Mouse (Mus musculus): ENCODE data around the gene Casq1. TPM values are rescaled to one million over a fixed set of nuclear protein-coding genes. Genes with fewer than 3 reads are reported as not detected.

Casq1 gene
- polyA plus RNA-seq, 1 experiment from 2014 or later, result 225 TPM

DNA sequence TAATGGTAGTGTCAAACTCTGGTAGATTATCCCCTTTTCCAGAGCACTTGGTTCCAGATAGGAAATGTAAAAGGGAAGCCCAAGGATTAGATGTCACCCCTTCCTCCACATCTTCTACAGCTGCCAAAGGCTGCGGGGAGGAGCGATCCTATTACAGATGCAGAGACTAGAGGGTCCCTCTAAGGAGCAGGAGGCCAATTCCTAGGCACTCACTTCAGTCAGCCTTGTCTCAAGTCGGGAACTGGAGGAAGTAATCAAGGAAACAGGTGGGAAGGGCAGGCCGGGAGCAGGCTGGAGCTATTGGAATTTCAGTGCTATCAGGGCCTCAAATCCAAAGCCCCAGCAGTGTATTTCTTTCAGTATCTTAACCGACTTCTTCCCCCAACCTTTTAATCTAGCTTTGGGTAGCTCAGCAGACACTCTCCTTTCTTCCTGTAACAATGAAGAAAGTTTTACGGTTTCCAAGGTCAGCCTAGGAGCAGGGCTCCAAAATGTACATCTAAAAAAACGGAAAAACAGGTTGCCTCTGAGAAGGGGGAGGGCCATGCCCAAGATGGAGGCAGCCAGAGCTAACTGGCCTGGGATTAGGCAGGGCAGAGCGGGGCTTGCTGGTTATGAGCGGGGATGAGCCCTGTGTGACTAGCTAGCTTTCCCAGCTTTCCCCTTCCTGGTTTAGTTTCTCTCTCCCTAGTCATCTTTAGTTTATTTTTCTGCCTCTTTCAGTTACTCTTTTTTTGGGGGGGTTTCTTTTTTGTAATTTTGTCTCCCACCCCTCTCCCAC lies 15.4 kb downstream of the Casq1 start:
- no peak for DNase-seq (ENCODE audit: low spot score)
- H3K4me1 ChIP-seq, result peaks cover 67% of the 10 kb centered on the region
- peak overlapping the region; percentile 74 for H3K4me3 ChIP-seq
- H3K27ac ChIP-seq, result peak overlapping the region; percentile 92
- H3K9me3 ChIP-seq, result no peaks in the 10 kb centered on the region
- WGBS, result 23% methylated on average over 9 of the region's 9 CpGs
- no peaks in the 10 kb centered on the region for H3K27me3 ChIP-seq (ENCODE audit: insufficient read depth, poor library complexity, severe bottlenecking)
- H3K36me3 ChIP-seq, result peaks cover 23% of the 10 kb centered on the region

DNA sequence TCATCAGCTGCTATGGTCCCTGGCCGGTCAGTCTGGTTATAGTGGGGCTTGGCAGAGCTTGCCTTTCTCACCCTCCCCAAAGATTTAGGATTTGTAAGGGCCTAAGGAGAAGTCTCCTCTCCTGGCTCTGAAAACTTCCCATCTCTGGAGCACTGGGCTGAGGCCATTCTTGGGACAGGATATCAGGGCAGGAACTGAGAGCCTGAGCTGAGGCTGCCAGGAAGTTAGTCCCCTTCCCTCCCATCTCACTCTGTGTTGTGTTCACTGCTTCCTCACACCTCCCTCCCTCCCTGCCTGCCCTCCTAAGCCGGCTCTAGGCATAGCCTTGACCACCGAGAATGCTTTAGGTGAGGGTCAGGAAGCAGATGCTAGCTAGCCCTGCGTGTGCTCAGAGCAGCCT lies 16.1 kb downstream of the Casq1 start:
- Histone ChIP-seq H3K36me3 (peaks cover 28% of the 10 kb centered on the region), H3K27ac (peak overlapping the region; percentile 92), H3K4me1 (peaks cover 67% of the 10 kb centered on the region), H3K4me3 (peak overlapping the region; percentile 28; the same call in 1 of the 2 replicates), H3K9me3 (no peaks in the 10 kb centered on the region), H3K27me3 (ENCODE audit: insufficient read depth, poor library complexity, severe bottlenecking) (no peaks in the 10 kb centered on the region)
- WGBS, result 9% methylated on average over 4 of the region's 4 CpGs
- no peak for DNase-seq (ENCODE audit: low spot score)

DNA sequence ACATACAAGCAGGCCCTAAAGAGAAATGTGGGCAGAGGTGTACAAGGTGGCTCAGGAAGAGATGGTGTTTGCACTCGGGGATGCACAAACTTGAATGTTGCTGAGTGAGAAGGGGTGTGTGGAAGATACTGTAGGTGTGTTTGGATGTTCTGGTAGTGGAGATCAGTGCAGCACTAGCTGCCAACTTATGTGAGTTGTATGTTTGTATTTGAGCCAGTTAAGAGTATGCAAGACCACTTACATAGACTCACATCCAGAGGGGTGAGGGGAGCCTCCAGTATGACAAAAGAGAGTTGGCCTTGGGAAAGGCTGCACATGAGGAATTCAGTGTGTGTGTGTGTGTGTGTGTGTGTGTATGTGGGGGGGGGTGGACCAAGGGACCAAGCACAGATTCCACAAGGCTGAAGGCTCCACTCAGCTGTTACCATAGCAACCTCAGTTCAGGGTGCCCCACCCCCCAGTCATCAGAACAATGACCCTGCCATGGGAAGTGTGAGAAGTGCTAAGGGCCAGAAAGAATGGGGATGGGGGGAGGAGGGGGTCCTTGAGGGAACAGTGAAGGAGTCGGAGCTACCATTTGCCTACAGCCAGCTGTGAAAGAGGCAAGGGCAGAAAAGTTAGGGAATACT lies 16.7 kb downstream of the Casq1 start:
- Histone ChIP-seq H3K9me3 (no peaks in the 10 kb centered on the region), H3K4me3 (peak overlapping the region; percentile 28; the same call in 1 of the 2 replicates), H3K36me3 (peaks cover 34% of the 10 kb centered on the region), H3K27me3 (ENCODE audit: insufficient read depth, poor library complexity, severe bottlenecking) (no peaks in the 10 kb centered on the region), H3K27ac (peak overlapping the region; percentile 92), H3K4me1 (peaks cover 67% of the 10 kb centered on the region)
- 30% methylated on average over 2 of the region's 2 CpGs for WGBS
- DNase-seq (ENCODE audit: low spot score), result no peak

DNA sequence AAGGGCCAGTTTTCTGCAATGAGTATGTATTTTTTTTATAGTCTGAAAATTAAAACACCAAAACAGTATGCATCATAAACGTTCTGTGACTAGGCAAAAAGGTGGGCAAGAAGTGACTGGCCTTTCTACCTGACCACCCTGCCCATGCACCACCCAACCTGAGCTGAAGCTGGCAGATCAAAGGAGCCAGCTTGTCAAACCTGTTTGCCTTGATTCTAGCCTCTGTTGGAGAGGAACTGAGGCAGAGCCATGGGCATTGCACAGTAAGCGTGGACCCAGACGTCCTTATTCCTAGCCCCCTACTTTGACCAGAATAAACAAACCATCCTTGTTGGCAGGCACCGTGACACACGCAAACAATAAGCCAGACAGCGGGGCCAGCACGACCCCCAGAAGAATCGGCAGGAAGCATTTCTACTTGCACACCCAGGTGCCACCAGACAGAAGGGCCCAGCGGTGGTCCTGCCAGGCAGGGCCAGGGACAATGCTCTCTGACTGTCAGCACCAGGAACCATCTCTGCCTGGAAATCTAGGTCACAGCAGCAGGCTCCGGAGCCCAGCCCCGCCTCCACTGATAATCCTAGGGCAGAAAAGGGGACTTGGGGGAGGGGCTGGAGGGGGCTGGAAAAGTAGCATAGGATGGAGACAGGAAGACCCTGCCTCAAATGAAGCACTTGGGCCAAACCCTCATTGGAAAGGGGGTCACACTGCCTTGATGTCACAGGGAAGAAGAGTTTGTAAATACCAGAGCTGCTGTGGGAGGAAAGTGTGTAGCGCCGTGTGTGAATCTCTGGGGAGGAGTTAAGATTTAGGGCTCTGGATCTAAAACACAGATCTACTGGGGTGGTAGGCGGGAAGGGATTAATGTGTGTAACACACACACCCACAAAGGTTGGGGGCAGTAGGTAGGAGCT lies 17.4 kb downstream of the Casq1 start:
- Histone ChIP-seq H3K27me3 (ENCODE audit: insufficient read depth, poor library complexity, severe bottlenecking) (no peaks in the 10 kb centered on the region), H3K9me3 (no peaks in the 10 kb centered on the region), H3K4me3 (peak overlapping the region; percentile 22), H3K4me1 (peaks cover 63% of the 10 kb centered on the region), H3K36me3 (peaks cover 41% of the 10 kb centered on the region), H3K27ac (peak overlapping the region; percentile 92)
- no peak for DNase-seq (ENCODE audit: low spot score)
- WGBS, result 12% methylated on average over 14 of the region's 14 CpGs

DNA sequence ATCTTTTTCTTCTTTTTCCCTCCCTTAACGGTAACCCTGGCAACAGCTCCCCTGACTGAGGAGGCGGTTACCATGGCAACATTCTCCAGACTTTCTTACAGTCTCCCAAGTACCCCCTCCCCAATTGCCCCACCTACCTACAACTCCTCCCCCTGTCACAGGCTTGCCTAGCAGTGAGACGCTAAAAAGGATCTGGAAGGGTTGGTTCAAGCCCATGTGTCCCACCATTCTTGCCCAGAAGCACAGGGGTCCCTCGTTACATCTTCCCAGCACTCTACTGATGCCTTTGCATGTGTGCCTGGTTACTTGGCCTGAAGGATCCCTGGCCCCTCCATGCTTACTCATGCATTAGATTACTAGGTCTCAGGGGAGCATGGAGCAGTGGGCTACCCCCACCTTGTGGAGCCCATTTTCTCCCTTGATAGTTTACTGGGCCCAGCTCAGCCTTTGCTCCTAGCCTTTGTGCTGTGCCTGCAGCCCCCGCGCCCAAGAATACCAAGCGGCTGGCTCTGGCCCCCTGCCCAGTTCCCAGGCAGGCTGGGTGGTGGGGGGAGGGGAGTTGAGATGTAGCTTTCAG lies 18.7 kb downstream of the Casq1 start:
- Histone ChIP-seq H3K9me3 (no peaks in the 10 kb centered on the region), H3K4me1 (peaks cover 53% of the 10 kb centered on the region), H3K4me3 (no peak overlapping the region), H3K36me3 (peaks cover 54% of the 10 kb centered on the region), H3K27ac (peak overlapping the region; percentile 56; the same call in 1 of the 2 replicates), H3K27me3 (ENCODE audit: insufficient read depth, poor library complexity, severe bottlenecking) (no peaks in the 10 kb centered on the region)
- DNase-seq (ENCODE audit: low spot score), result peak; percentile 74
- 51% methylated on average over 7 of the region's 7 CpGs for WGBS

DNA sequence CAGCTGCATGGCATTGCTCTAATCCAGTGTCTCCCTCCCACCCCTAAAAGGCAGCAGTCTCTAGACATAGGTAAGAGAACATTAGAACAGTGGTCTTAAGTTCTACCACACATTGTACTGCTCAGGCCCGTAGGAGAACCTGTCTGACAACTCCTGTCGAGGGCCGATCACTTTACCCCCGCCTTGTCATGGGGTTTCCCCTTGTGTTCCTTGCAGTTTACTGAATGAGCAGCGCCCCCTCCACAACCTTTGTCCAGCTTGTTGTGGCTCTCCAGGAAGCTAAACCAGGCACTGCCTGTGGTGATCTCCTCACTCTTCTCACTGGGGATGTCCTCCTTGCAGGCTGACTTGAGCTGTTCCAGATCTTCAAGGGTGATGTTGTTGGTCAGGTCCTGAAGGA lies 19.5 kb downstream of the Casq1 start:
- no peaks in the 10 kb centered on the region for H3K9me3 ChIP-seq
- 85% methylated on average over 5 of the region's 5 CpGs for WGBS
- no peaks in the 10 kb centered on the region for H3K27me3 ChIP-seq (ENCODE audit: insufficient read depth, poor library complexity, severe bottlenecking)
- peak; percentile 63 for DNase-seq (ENCODE audit: low spot score)
- H3K4me1 ChIP-seq, result peaks cover 46% of the 10 kb centered on the region
- no peak overlapping the region for H3K27ac ChIP-seq
- H3K4me3 ChIP-seq, result no peak overlapping the region
- peaks cover 62% of the 10 kb centered on the region for H3K36me3 ChIP-seq

DNA sequence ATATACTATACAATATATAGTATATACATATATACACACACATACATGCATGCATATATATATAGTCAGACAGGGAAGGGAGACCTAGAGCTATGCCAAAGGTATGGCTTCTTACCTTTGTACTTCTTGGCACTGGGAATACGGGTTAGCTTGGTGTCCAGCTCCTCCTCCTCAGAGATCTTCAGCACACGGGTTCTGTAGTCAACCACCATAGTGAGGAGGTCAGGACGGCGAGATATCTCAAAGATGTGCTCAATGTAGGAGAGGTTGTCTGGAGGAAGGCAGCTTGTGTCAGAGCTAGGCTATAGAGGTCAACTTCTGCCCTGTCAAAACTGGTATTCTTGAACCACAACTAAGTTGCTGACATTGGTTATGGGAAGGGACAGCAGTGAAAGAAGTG lies 20.7 kb downstream of the Casq1 start:
- 94% methylated on average over 4 of the region's 4 CpGs for whole genome bisulfite sequencing
- peaks cover 74% of the 10 kb centered on the region for H3K36me3 ChIP-seq

DNA sequence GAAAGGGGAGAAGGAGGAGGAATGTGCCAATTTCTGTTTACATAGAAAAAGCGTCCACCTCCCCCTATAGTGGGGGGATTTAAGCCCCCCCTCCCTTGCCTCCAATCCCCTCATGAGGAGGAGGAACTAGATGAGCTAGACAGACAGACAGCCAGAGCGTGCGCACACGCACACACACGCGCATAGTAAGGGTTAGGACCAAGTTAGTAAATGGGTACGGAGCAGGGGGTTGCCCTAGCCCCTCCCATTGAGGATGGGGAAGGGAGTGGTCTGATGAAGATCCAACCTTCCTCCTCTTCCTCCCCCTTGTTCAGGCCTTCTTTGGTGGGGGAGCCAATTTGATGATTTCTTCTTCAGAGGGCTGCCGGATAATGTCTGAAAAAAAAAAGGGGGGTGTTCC lies 21.4 kb downstream of the Casq1 start:
- Histone ChIP-seq H3K27ac (no peak overlapping the region), H3K4me1 (peaks cover 32% of the 10 kb centered on the region), H3K9me3 (no peaks in the 10 kb centered on the region), H3K36me3 (peaks cover 80% of the 10 kb centered on the region), H3K27me3 (ENCODE audit: insufficient read depth, poor library complexity, severe bottlenecking) (no peaks in the 10 kb centered on the region), H3K4me3 (no peak overlapping the region)
- 91% methylated on average over 8 of the region's 8 CpGs for WGBS
- DNase-seq (ENCODE audit: low spot score), result peak; percentile 61

More for the DNA sequence above, 20.7 kb downstream of the Casq1 start:
- Histone ChIP-seq H3K4me3 (no peak overlapping the region), H3K9me3 (no peaks in the 10 kb centered on the region), H3K4me1 (peaks cover 39% of the 10 kb centered on the region), H3K27ac (no peak overlapping the region), H3K27me3 (ENCODE audit: insufficient read depth, poor library complexity, severe bottlenecking) (no peaks in the 10 kb centered on the region)
- peak; percentile 55 for DNase-seq (ENCODE audit: low spot score)

DNA sequence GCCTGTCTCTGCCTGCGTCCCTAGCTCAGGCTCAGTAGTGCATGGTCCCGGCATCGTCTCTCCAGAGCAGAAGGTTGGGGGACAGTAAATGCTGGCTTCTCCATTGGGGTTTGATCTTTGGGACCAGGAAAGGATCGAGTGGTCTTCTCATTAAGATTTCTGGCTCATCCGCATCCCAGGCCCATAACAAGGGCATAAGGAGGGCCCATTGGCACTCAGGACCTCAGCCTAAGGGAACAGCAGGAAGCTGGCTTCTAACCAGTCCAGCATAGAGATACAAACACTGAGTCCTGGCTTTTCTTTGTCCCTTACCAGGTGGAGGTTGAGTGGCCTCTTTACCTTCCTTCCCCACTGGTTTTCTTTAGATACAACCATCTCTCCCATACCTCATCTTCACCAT lies 21.8 kb downstream of the Casq1 start:
- Histone ChIP-seq H3K4me1 (peaks cover 27% of the 10 kb centered on the region), H3K4me3 (no peak overlapping the region), H3K36me3 (peaks cover 80% of the 10 kb centered on the region), H3K9me3 (no peaks in the 10 kb centered on the region), H3K27me3 (ENCODE audit: insufficient read depth, poor library complexity, severe bottlenecking) (no peaks in the 10 kb centered on the region), H3K27ac (no peak overlapping the region)
- 72% methylated on average over 5 of the region's 5 CpGs for WGBS
- peak; percentile 73 for DNase-seq (ENCODE audit: low spot score)

DNA sequence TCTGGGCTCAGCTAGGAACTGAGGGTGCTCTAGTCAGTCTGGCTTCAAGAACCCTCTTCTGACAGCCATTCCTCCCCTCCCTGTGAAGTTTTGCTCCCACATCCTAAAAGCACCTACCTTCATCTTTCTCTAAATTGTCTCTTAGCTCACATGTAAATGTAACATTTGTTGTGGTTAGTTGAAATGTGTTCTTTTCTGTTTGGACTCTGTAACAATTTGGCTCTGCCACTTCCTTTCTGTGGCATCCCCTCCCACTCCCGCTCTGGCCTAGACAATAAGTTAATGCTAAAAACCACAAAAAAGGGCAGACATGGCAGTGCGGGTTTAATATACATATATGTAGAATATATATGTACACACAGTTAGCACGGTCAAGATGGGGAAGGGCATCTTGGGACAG lies 22.5 kb downstream of the Casq1 start:
- DNase-seq (ENCODE audit: low spot score), result peak; percentile 50
- Histone ChIP-seq H3K27me3 (ENCODE audit: insufficient read depth, poor library complexity, severe bottlenecking) (no peaks in the 10 kb centered on the region), H3K36me3 (peaks cover 87% of the 10 kb centered on the region), H3K4me3 (no peak overlapping the region), H3K27ac (no peak overlapping the region), H3K9me3 (no peaks in the 10 kb centered on the region), H3K4me1 (peaks cover 20% of the 10 kb centered on the region)
- WGBS, result 85% methylated on average over 3 of the region's 3 CpGs

DNA sequence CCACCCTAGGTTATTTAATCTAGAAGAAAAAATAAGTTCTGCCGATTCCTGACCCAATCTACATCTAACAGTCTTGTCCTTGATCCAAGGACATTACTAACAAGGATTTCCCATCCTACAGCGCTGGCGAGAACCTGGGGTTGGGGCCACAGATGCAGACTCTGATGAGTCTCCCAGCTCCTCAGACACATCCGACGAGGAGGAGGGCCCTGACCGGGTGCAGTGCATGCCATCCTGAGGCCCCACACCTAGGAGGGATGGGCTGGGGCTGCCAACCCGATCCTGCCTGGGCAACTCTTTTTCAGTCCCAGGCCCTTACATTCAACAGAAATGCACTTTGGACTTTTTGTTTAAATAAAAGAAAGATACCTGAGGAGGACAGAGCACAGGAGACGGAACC lies 25.2 kb downstream of the Casq1 start:
- Histone ChIP-seq H3K27ac (no peak overlapping the region), H3K27me3 (ENCODE audit: insufficient read depth, poor library complexity, severe bottlenecking) (no peaks in the 10 kb centered on the region), H3K4me1 (peaks cover 6% of the 10 kb centered on the region; the same call in 1 of the 2 replicates), H3K9me3 (no peaks in the 10 kb centered on the region), H3K36me3 (peaks cover 93% of the 10 kb centered on the region), H3K4me3 (no peak overlapping the region)
- no peak for DNase-seq (ENCODE audit: low spot score)
- 81% methylated on average over 8 of the region's 8 CpGs for WGBS

DNA sequence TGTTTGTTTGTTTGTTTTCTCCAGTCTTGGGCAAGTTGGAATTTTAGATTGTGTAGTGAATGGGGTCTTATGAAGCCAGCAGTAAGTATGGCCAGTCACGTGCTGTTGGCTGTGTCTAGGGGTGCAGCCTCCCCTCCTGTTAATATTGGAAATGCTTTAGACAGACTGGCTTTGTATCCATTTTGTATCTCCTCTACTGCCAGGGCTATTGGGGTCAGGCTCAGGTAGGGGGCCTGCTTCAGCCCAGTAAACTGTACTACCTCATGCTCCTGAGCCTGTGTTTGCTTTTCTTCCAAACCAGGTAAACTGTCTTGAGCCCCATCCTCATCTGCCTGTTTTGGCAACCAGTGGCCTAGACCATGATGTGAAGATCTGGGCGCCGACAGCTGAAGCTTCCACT lies 27.5 kb downstream of the Casq1 start:
- Histone ChIP-seq H3K4me1 (peaks cover 6% of the 10 kb centered on the region; the same call in 1 of the 2 replicates), H3K4me3 (no peak overlapping the region), H3K27ac (no peak overlapping the region), H3K36me3 (peaks cover 94% of the 10 kb centered on the region), H3K27me3 (ENCODE audit: insufficient read depth, poor library complexity, severe bottlenecking) (no peaks in the 10 kb centered on the region), H3K9me3 (no peaks in the 10 kb centered on the region)
- WGBS, result 85% methylated on average over 3 of the region's 3 CpGs
- no peak for DNase-seq (ENCODE audit: low spot score)
